ENCODE assay signal across 8 mouse cellular contexts in genomic region chr11:96943746-96944304, GRCm38 (mm10). TPM values are rescaled to one million over a fixed set of nuclear protein-coding genes. Genes with fewer than 3 reads are reported as not detected.
DNase-seq lines count a peak whose midpoint lies in the region; ATAC-seq and TF ChIP-seq lines count a peak whose summit lies in the region.

Gene Pnpo (minus strand): TSS chr11:96943986.

- H3K4me3 ChIP-seq in G1E (ENCODE audit: low read depth, low read length): peak within 1 kb of the TSS; percentile 84
- H3K4me3 ChIP-seq in cerebellum, adult 2 months (replicated peaks; ENCODE audit: insufficient read depth, low read depth, low read length): peak within 1 kb of the TSS; percentile 57
- peak within 1 kb of the TSS; percentile 49 for H3K4me3 ChIP-seq in forebrain, postnatal 0 days (ENCODE audit: low read depth, low read length)
- peak within 1 kb of the TSS; percentile 62 for H3K4me3 ChIP-seq in lung, embryonic 15.5 days

- peak; percentile 80 for TF ChIP-seq POLR2A in cerebellum, adult 2 months (IDR thresholded peaks at IDR 0.05; ENCODE audit: borderline replicate concordance, insufficient read depth, low read length)

- WGBS in cerebellum, adult 2 months: under 1% methylated on average over 29 of the region's 29 CpGs
- WGBS in forebrain, postnatal 0 days: under 1% methylated on average over 29 of the region's 29 CpGs
- WGBS in lung, embryonic 15.5 days: under 1% methylated on average over 29 of the region's 29 CpGs

- H3K4me1 ChIP-seq in G1E (ENCODE audit: insufficient read depth, low read depth, low read length): peaks cover 88% of the 10 kb centered on the region
- H3K4me1 ChIP-seq in cerebellum, adult 2 months (ENCODE audit: control insufficient read depth, insufficient read depth, low read length): peaks cover 8% of the 10 kb centered on the region; the same call in 1 of the 2 replicates
- 0 out of 2 replicates have a peak, but pooled peaks cover 6% of the 10 kb centered on the region for H3K4me1 ChIP-seq in forebrain, postnatal 0 days (ENCODE audit: insufficient read depth)
- peaks cover 15% of the 10 kb centered on the region for H3K4me1 ChIP-seq in lung, embryonic 15.5 days

- no peaks in the 10 kb centered on the region for H3K27me3 ChIP-seq in G1E (ENCODE audit: insufficient read depth, low read length)
- no peaks in the 10 kb centered on the region for H3K27me3 ChIP-seq in cerebellum, adult 2 months (ENCODE audit: control insufficient read depth, insufficient read depth, low read length)
- H3K27me3 ChIP-seq in forebrain, postnatal 0 days (ENCODE audit: insufficient read depth, low read length): no peaks in the 10 kb centered on the region
- H3K27me3 ChIP-seq in lung, embryonic 15.5 days: no peaks in the 10 kb centered on the region

- DNase-seq in G1E (ENCODE audit: low spot score): peak; percentile 97
- DNase-seq in cerebellum, adult 2 months: peak; percentile 91 to 97
- DNase-seq in forebrain, postnatal 0 days: peak; percentile 96
- peak; percentile 92 for DNase-seq in heart, postnatal 4 days
- DNase-seq in layer of hippocampus, adult 8-10 months (ENCODE audit: low spot score in 2 of 2): peak; percentile 89 to 95
- DNase-seq in ovary, adult 18-20 months (ENCODE audit: low spot score): peak; percentile 91
- DNase-seq in thymus, postnatal 0 days (ENCODE audit: low spot score): peak; percentile 95

- ATAC-seq in G1E (ENCODE audit: extremely low read depth, insufficient number of reproducible peaks, low FRiP score, poor library complexity, severe bottlenecking): peak; percentile 69
- ATAC-seq in forebrain, postnatal 0 days: peak; percentile 98
- peak; percentile 92 for ATAC-seq in lung, embryonic 15.5 days (ENCODE audit: borderline replicate concordance, extremely low read depth, low FRiP score, low TSS enrichment)

- H3K4me2 ChIP-seq in forebrain, postnatal 0 days (ENCODE audit: low read depth): peak within 1 kb of the TSS; percentile 75
- H3K4me2 ChIP-seq in lung, embryonic 15.5 days: peak within 1 kb of the TSS; percentile 98

- H3K9ac ChIP-seq in forebrain, postnatal 0 days: peak within 1 kb of the TSS; percentile 59
- H3K9ac ChIP-seq in lung, embryonic 15.5 days: peak within 1 kb of the TSS; percentile 51

- H3K27ac ChIP-seq in cerebellum, adult 2 months (ENCODE audit: insufficient read depth, low read length): peak within 1 kb of the TSS; percentile 15
- 0 out of 2 replicates have a peak within 1 kb of the TSS, but pooled peaks have one; percentile 9 for H3K27ac ChIP-seq in forebrain, postnatal 0 days (ENCODE audit: low read depth, low read length)
- H3K27ac ChIP-seq in lung, embryonic 15.5 days: 0 out of 2 replicates have a peak within 1 kb of the TSS, but pooled peaks have one; percentile 41

- no peaks in the 10 kb centered on the region for H3K9me3 ChIP-seq in G1E (replicated peaks)
- H3K9me3 ChIP-seq in forebrain, postnatal 0 days (ENCODE audit: low read length): no peaks in the 10 kb centered on the region
- no peaks in the 10 kb centered on the region for H3K9me3 ChIP-seq in lung, embryonic 15.5 days

- no peak for TF ChIP-seq CTCF in G1E (IDR thresholded peaks at IDR 0.05; ENCODE audit: low read depth, low read length)
- no peak for TF ChIP-seq CTCF in cerebellum, adult 2 months (IDR thresholded peaks at IDR 0.05; ENCODE audit: borderline replicate concordance, insufficient read depth, low read depth, low read length)
- no peak for TF ChIP-seq CTCF in forebrain, postnatal 0 days (IDR thresholded peaks at IDR 0.05; ENCODE audit: low read depth)

- peaks cover 68% of the 10 kb centered on the region for H3K36me3 ChIP-seq in G1E (replicated peaks)
- peaks cover 2% of the 10 kb centered on the region; the same call in 1 of the 2 replicates for H3K36me3 ChIP-seq in forebrain, postnatal 0 days (ENCODE audit: insufficient read depth)
- H3K36me3 ChIP-seq in lung, embryonic 15.5 days: no peaks in the 10 kb centered on the region

RNA-seq across cellular contexts. Expression of gene Pnpo, which starts in this region (rescaled TPM):
- total RNA-seq in G1E (2014; fragmentation: Nextera tagmentation) (119 and 123 TPM in 2 replicates), G1E (2017) (298 and 340 TPM in 2 replicates)
- 64.1 and 97.1 TPM in 2 replicates for polyA plus RNA-seq in G1E (2012)
- 55.4 and 59.5 TPM in 2 replicates for polyA plus RNA-seq in cerebellum, adult 2 months (2012; rRNA removed)
- total RNA-seq in forebrain, postnatal 0 days (2014; rRNA removed): 26.2 and 30.3 TPM in 2 replicates
- polyA plus RNA-seq in forebrain, postnatal 0 days (2015; fragmentation: Nextera tagmentation; extraction: Ambion mirVana): 28.1 and 33.1 TPM in 2 replicates
- total RNA-seq in heart, postnatal 4 days (2021): 10 to 100 TPM; 10.6 to 16.7 TPM
- total RNA-seq in layer of hippocampus, adult 8-10 months (2022): 10 to 100 TPM; 38.1 to 41.5 (median 39.6) TPM
- polyA plus RNA-seq in lung, embryonic 15.5 days (2015; fragmentation: Nextera tagmentation; extraction: Ambion mirVana): 30.4 and 34.3 TPM in 2 replicates
- 39.0 and 39.5 TPM in 2 replicates for polyA plus RNA-seq in thymus, postnatal 0 days (2015; fragmentation: Nextera tagmentation; extraction: Ambion mirVana)

Comparison
In these comparisons a context has a peak if more than half of its experiments do, and no peak if none do; other contexts are left out.
1. Peak in every context shown above with its lines: DNase-seq, ATAC-seq, H3K4me3 ChIP-seq and H3K27ac ChIP-seq.